Mouse (Mus musculus) stomach, postnatal 0 days (tissue): Measurements from ENCODE around the gene Kirrel2. TPM values are rescaled to one million over a fixed set of nuclear protein-coding genes. Genes with fewer than 3 reads are reported as not detected.

Source experiments
- ATAC-seq: fragments of 200-750 bp; cut with Nextera tagmentation; 2 replicates; pipeline ENCODE4 v1.8.0; 2017; ENCODE audit not compliant: low FRiP score, low TSS enrichment
- DNase-seq: peaks from one replicate; pipeline ENCODE4 v3.0.0-alpha.2; 2016; ENCODE audit warnings: low spot score
- H3K27ac ChIP-seq: fragments of 300-500 bp; sonication (generic); replicated peaks from 2 replicates; pipeline ENCODE4 v1.5.1; 2014; ENCODE audit warnings: mild to moderate bottlenecking, control low read depth
- H3K27me3 ChIP-seq: fragments of 300-500 bp; sonication (generic); 2 replicates; pipeline ENCODE4 v1.6.1; 2014; ENCODE audit warnings: low read length; ENCODE audit not compliant: control insufficient read depth, insufficient read depth
- H3K36me3 ChIP-seq: fragments of 300-500 bp; sonication (generic); 2 replicates; pipeline ENCODE4 v1.6.1; 2014; ENCODE audit warnings: low read length, mixed read lengths; ENCODE audit not compliant: control insufficient read depth, insufficient read depth
- H3K4me1 ChIP-seq: fragments of 300-500 bp; sonication (generic); replicated peaks from 2 replicates; pipeline ENCODE4 v1.6.1; 2014; ENCODE audit warnings: antibody characterized with exemption; ENCODE audit not compliant: control insufficient read depth, insufficient read depth
- H3K4me2 ChIP-seq: fragments of 300-500 bp; sonication (generic); replicated peaks from 2 replicates; pipeline ENCODE4 v1.6.1; 2014; ENCODE audit warnings: low read depth, mild to moderate bottlenecking, control low read depth, moderate library complexity
- H3K4me3 ChIP-seq: fragments of 300-500 bp; sonication (generic); 2 replicates; pipeline ENCODE4 v1.5.1; 2014; ENCODE audit warnings: low read depth, low read length, control low read depth
- H3K9ac ChIP-seq: fragments of 300-500 bp; sonication (generic); 2 replicates; pipeline ENCODE4 v1.6.1; 2014; ENCODE audit warnings: mild to moderate bottlenecking, low read length, control low read depth, mixed read lengths
- H3K9me3 ChIP-seq: fragments of 300-500 bp; sonication (generic); 2 replicates; pipeline ENCODE4 v1.6.1; 2016; ENCODE audit warnings: low read length; ENCODE audit not compliant: control insufficient read depth
- CTCF ChIP-seq: IDR thresholded peaks from 2 replicates; pipeline ENCODE4 v1.5.1; 2016; ENCODE audit warnings: antibody characterized with exemption, low read depth, mild to moderate bottlenecking, moderate library complexity
- EP300 ChIP-seq: optimal IDR thresholded peaks from 2 replicates; pipeline ENCODE3; 2016; ENCODE audit warnings: antibody characterized with exemption
- WGBS: fragments of 180-500 bp; shearing (Covaris S2); extraction: QIAGEN DNeasy Blood & Tissue Kit; methylation state at CpG from one replicate; pipeline ENCODE4 v1.1.7; 2014; 5-methylcytosine and 5-hydroxymethylcytosine counted together
- polyA plus RNA-seq: library from polyadenylated mRNA; unstranded; fragments of >200 nt; fragmentation: Nextera tagmentation; extraction: Ambion mirVana; gene quantifications from 2 replicates; pipeline ENCODE4 v1.2.1, GENCODE M21; 2015

The Kirrel2 gene
- polyA plus RNA-seq, 1 experiment from 2014 or later: 0.18 TPM

DNA sequence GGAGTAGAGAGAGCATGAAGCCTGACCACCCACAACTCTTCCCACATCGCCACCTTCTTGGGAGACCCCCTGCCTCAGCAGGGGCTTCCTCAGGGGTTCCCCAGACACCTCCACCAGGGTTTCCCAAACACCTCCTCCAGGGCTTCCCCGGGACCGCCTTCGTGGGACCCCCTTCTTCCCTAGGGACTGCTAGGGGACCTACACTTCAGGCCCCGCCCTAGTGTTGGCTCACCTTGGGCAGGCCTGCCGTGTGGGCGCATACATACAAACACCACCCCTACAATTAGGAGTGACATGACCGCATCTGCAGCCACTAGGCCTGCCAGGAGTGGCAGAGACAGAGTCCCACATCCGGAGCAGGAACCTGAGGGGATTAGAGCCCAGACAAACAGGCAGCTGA lies 39.6 kb downstream of the Kirrel2 start:
- TF ChIP-seq EP300: no peak
- H3K27ac ChIP-seq: no peak overlapping the region
- no peak for DNase-seq
- H3K4me3 ChIP-seq: no peak overlapping the region
- no peak overlapping the region for H3K9ac ChIP-seq
- no peak for ATAC-seq
- H3K36me3 ChIP-seq: no peaks in the 10 kb centered on the region
- WGBS: 59% methylated on average over 9 of the region's 9 CpGs
- H3K9me3 ChIP-seq: no peaks in the 10 kb centered on the region
- no peak overlapping the region for H3K4me2 ChIP-seq
- H3K4me1 ChIP-seq: no peaks in the 10 kb centered on the region
- no peaks in the 10 kb centered on the region for H3K27me3 ChIP-seq

DNA sequence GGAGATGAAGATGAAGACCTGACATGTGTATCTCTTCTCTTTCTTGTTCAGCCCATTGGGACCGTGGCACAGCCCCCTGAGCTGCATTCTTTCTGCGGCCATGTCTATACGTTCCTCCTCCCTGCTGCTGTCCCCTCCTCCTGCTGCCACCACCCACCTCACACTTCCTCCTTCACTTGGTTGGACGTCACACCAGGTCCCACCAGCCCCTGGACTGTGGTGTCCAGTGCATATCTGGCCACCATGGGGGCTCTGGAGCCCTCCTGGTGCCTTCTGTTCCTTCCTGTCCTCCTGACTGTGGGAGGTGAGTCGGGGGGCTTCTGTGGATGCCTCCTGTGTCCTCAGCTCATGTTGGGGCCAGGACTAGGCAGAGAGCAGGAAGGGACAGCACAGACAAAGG lies 43.9 kb downstream of the Kirrel2 start, which contains the start of gene Tyrobp:
Gene Tyrobp, plus strand, starts transcription at position 165 of the 400 bp plus-strand sequence.
- Histone ChIP-seq H3K4me3 (no peak within 1 kb of the TSS), H3K4me1 (no peaks in the 10 kb centered on the region), H3K4me2 (no peak within 1 kb of the TSS), H3K9me3 (no peaks in the 10 kb centered on the region), H3K36me3 (no peaks in the 10 kb centered on the region), H3K27me3 (no peaks in the 10 kb centered on the region; the same call in 1 of the 2 replicates), H3K9ac (no peak within 1 kb of the TSS), H3K27ac (0 out of 2 replicates have a peak within 1 kb of the TSS, but pooled peaks have one; percentile 18)
- WGBS: 51% methylated on average over 5 of the region's 5 CpGs
- ATAC-seq (no peak), DNase-seq (no peak)
- TF ChIP-seq EP300 (no peak), CTCF (no peak)

DNA sequence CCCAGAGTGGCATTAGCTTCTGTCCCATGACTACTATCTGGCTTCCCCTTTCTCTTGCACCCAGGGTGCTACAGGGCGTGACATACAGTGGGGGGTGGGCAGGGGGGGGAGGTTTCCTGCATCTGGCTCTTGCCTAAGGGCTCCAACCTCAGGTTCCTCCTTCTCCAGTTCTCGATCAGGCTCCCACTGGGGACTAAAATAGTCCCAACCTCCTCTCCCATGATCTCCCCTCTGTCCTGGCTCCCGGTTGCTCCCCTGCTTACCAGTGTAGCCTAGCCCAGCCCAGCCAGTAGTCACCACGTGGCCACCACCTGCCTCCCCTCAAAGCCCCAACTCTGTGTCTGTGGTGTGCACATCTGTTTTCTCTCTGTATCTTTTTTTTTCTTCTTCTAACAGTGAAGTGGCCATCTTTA lies 44.7 kb downstream of the Kirrel2 start:
- Histone ChIP-seq H3K9ac (no peak overlapping the region), H3K4me3 (no peak overlapping the region), H3K27me3 (no peaks in the 10 kb centered on the region; the same call in 1 of the 2 replicates), H3K36me3 (no peaks in the 10 kb centered on the region), H3K9me3 (no peaks in the 10 kb centered on the region), H3K4me1 (no peaks in the 10 kb centered on the region), H3K4me2 (no peak overlapping the region), H3K27ac (no peak overlapping the region)
- no peak for TF ChIP-seq CTCF
- TF ChIP-seq EP300: no peak
- peak; percentile 54; the same call in 1 of the 2 replicates for ATAC-seq
- 41% methylated on average over 4 of the region's 4 CpGs for WGBS
- no peak for DNase-seq

DNA sequence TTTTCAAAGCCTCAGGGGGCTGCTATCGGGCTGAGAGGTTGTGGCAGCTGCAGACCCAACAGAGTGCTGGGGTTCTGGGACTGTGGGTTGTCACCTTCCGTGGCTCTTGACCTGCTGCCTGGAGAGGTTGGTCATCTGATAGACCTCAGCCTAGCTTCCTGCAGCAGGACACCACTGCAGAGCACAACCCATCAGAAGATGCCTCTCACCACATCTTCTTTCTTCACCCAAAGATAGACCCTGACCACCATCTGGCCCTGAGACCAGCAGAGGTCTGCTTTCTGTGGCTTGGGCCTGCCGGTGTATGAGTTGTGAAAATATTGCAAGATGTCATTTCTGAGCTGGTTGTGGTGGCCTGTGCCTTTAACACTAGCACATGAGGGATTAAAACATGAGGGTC lies 46.5 kb downstream of the Kirrel2 start:
- 70% methylated on average over 3 of the region's 3 CpGs for WGBS
- Histone ChIP-seq H3K9ac (no peak overlapping the region), H3K4me3 (no peak overlapping the region), H3K27ac (no peak overlapping the region), H3K9me3 (no peaks in the 10 kb centered on the region), H3K27me3 (no peaks in the 10 kb centered on the region; the same call in 1 of the 2 replicates), H3K4me2 (no peak overlapping the region), H3K36me3 (no peaks in the 10 kb centered on the region), H3K4me1 (no peaks in the 10 kb centered on the region)
- no peak for DNase-seq
- ATAC-seq: no peak
- no peak for TF ChIP-seq CTCF
- no peak for TF ChIP-seq EP300

DNA sequence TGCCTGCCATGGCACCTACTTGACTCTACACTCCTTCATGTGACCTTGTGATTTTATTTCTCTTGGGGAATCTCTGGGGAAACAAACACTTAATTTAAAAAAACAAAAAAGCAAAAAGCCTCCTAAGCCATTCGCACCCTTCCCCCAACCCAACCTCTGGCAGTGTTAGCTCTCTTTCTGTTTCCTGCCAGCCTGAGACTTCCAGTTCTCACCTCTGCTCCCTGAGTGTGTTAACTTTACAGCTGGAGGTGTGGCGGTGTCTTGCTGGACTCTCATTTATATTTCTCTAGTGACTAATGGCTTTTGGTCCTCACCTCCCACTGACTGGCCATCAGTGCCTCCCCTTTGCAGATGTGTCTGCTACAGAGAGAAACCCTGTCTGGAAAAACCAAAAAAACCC lies 47.7 kb downstream of the Kirrel2 start:
- Histone ChIP-seq H3K4me1 (no peaks in the 10 kb centered on the region), H3K4me3 (no peak overlapping the region), H3K9ac (no peak overlapping the region), H3K27me3 (no peaks in the 10 kb centered on the region; the same call in 1 of the 2 replicates), H3K9me3 (no peaks in the 10 kb centered on the region), H3K36me3 (no peaks in the 10 kb centered on the region), H3K27ac (no peak overlapping the region), H3K4me2 (no peak overlapping the region)
- TF ChIP-seq CTCF (no peak), EP300 (no peak)
- no peak for DNase-seq
- ATAC-seq: no peak
- whole genome bisulfite sequencing: 43% methylated on average over 2 of the region's 2 CpGs

DNA sequence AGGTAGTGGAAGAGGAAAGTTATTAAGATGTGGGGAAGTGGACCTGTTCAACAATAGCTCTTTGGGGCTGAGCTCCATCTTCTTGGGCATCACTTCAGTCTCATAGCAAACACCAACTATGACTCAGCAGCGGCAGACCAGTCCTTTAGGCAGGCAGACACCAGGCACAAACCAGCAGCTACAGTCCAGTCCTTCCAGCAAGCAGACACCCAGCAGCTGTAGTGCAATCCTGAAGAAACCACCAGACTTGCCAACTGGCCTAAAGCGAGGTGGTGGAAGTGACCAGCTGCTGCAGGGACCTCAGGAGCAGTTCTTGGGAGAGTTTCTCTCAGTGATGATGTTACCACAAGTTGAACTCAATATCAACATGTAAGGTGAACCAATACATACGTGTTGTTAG lies 48.9 kb downstream of the Kirrel2 start:
- no peak overlapping the region for H3K9ac ChIP-seq
- no peak overlapping the region for H3K4me2 ChIP-seq
- no peaks in the 10 kb centered on the region; the same call in 1 of the 2 replicates for H3K27me3 ChIP-seq
- TF ChIP-seq EP300: no peak
- TF ChIP-seq CTCF: no peak
- DNase-seq (no peak), ATAC-seq (no peak)
- 77% methylated on average over 3 of the region's 3 CpGs for WGBS
- no peak overlapping the region for H3K27ac ChIP-seq
- no peaks in the 10 kb centered on the region for H3K4me1 ChIP-seq
- H3K9me3 ChIP-seq: no peaks in the 10 kb centered on the region
- no peaks in the 10 kb centered on the region for H3K36me3 ChIP-seq
- H3K4me3 ChIP-seq: no peak overlapping the region
